Mouse (Mus musculus): ENCODE measurements at regions not wholly inside any gene's neighbourhood (a gene's known extent, or its start where the extent isn't known, plus 50 kb on each side); places are given as distances from the start of the nearest gene placed in this dataset.

DNA sequence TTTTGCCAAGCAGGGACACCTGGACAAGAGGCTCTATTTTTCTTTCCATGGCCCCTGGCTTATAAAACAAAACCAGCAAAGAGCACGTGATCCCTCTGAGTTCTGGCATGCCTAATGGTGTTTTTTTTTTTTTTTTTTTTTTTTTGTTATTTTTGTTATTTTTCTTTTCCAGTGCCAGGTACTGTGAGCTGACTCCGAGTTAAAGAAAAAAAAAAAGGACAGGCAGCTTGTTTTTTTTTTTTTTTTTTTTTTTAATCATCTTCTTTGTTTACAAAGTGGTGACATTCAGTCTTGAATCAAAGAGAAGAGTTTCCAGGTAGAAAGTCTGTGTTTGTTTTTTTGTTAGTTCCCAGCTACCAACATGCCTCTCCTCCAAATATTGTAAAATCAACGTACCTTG, 263.8 kb downstream of the Bcl11a start:
- DNase-seq (ENCODE audit: low spot score), result no peak

DNA sequence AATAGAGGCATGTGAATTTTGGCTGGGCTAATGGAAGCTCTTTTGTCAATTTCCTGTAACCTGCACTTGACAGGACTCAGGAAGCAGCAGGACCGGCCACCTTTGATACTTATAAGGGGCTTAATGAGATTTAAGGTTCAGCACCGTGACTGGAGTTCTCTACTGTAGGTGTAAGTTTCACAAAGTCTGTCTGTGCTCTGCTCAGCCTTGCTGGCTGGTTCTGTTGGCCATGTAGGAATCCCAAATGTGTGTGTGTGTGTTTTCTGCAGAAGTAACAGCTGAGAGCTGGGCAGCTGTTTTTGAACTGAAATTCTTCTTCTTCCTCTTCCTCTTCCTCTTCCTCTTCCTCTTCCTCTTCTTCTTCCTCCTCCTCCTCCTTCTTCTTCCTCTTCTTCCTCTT, 264.3 kb downstream of the Bcl11a start:
- no peak for DNase-seq (ENCODE audit: low spot score)

DNA sequence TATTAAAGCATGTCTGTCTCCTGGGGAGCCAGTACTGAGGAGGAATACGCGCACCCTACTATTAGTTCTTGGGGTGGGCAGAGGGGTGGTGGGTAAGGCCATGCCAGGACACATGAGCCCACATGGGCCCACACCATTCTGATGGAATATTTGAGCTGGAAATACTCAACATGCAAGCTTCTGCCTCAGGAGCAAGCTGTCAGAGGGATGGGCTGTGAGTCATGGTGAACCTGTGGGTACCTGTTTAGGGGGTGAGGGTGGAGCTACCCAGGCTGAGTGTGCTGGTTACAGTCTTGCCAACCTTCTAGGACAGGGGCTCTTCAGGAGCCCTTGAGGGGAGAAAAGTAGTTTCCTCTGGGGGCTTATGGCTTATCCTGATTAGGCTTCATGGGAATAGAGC, 264.9 kb downstream of the Bcl11a start:
- DNase-seq (ENCODE audit: low spot score), result no peak

DNA sequence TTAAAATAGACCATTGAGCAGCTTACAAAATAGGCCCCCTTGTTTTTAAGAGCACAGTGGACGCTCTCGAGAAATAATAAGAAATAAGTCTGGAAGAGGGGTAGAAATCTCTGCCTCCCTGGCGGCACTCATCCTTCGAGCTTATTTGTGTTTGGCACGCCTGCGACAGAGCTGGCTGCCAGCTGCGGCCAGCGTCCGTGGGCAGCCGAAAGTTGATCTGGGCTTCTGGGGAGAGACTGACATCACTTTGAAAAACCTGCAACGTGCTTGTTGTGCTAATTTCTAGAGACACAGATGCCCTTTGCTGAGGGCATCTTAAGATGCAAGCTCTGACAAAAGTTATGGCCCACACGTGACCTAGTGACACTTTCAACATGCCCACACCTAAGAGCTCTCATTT, 269.4 kb downstream of the Bcl11a start:
- no peak for DNase-seq (ENCODE audit: low spot score)

DNA sequence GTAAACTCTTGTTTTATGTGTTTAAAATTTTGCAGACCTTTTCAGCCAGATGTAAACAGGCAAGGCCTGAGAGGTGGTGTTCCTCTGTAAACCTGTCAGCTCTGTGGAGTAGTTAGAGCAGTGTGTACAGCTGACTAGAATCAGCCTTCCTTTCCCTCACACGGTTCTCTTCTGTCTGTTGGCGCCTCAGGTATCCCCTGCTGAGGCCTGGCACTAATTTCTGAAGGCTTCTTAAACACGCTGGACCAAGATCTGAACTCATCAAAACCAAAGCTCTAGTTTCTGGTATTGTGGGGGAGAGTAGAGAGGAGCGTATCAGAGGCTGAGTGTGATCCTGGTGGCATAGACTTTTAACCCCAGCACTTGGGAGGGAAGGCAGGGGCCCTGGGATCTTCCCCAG, 270.9 kb downstream of the Bcl11a start:
- no peak for DNase-seq (ENCODE audit: low spot score)

DNA sequence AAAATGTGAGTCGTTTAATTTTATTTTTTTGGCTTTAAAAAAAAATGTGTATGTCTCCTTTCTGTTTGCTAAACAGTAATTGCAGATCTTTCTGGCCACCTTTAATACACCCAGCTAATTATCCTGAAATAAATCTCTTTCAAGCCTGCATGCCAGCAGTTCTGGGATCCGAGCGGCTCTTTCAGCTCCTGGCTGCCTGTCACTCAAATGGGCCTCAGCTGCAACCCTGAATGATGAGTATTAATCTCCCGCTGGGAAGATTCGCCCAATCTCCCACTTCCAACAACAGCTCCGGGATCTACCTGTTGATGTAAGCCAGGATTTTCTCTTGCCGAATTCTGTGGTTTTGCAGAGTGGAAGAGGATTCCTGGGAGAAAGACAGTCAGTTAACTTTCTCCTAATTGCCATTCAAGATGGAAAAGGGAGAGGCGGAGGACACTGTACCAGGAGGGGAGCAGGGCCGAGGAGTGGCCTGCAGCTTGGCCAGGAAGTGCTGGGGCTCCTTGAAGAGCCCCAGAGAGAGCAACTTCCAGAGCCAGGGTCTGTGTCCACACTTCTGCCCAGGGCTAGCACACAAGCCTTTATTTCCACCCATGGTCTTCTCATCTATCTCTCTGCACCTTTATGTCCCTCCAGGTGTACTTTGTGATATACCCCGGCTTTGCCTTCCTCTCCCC, 272.2 kb downstream of the Bcl11a start:
- DNase-seq (ENCODE audit: low spot score), result no peak

DNA sequence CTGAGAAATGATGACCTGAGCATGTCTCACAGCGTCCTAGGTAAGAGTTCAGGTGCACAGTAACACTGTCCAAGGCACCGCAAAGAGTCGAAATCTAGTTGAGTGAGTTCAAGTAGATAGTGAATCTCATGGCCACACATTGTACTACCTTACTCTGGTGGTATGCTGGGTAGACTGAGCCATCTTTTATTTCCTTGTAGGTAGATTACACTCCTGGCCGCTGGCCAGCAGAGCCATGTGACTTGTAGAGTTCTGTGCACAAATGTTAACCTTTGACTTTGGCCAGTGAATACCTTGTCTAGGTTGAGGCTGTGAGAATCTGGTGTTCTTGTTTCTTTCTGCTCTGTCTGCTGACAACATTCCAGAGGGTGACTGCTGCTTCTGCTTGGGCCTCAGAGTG, 273.0 kb downstream of the Bcl11a start:
- no peak for DNase-seq (ENCODE audit: low spot score)

DNA sequence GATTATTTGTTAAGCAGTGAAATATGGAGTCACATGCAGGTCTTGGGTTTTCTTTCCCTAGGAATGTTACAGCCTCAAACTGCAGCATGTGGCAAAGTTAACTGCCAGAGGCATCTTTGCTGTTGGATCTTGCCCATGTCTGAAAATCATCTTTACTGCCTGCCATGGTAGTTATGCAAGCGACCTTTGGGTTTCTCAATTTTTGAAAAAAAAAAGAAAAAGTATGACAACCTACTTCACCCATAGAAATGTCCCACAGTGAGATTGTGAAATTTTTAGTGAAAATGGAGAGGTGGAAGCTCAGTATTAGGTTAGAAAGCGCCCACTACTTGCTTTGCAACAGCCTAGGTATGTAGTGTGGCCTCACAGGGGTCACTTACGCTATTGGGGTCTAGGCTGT, 274.2 kb downstream of the Bcl11a start:
- DNase-seq (ENCODE audit: low spot score), result no peak

DNA sequence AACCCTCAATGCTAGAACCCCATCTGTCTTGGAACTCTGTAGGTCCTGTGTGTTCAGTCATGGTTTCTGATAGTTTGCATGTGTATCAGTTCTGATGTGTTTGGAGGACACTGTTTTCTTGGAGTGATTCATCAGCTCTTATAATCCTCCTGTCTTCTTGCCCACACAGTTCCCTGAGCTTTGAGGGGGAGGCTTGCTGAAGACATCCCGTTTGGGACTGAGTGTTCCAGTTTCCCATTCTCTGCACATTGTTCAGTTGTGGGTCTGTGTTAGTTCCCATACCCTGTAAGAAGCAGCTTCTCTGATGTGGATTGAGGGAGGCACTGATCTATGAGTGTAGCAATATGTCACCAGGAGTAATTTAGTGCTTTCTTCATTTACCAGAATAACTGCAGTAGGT, 275.2 kb downstream of the Bcl11a start:
- DNase-seq (ENCODE audit: low spot score), result no peak

DNA sequence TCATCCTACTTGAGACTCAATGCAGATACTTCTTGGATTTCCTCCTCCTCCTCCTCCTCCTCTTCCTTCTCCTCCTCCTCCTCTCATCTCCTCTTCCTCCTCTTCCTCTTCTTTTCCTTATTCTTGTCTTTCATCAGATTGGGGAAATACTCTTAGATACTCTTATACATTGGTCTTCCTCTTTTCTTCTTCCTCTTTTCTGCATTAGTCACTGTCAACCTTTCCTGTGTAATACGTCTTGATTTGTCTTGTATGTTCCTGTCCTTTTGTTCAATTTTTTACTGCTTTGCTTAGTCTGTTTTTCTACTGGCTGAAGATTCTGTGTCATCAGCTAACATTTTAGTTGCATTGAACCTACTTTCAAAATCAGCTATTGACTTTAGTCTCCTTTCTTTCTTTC, 279.5 kb downstream of the Bcl11a start:
- DNase-seq (ENCODE audit: low spot score), result no peak

DNA sequence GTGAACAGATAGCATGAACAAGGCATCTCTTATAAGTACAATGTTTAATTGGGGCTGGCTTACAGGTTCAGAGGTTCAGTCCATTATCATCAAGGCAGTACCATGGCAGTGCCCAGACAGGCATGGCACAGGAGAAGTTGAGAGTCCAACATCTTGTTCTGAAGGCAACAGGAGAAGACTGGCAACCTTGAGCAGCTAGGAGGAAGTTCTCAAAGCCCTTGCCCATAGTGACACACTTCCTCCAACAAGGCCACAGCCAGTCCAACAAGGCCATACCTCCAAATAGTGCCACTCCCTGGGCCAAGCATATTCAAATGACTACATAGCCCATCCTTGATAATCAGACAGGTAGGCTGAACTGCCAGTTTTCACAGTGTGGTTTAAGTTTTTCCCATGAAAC, 281.2 kb downstream of the Bcl11a start:
- DNase-seq (ENCODE audit: low spot score), result no peak

DNA sequence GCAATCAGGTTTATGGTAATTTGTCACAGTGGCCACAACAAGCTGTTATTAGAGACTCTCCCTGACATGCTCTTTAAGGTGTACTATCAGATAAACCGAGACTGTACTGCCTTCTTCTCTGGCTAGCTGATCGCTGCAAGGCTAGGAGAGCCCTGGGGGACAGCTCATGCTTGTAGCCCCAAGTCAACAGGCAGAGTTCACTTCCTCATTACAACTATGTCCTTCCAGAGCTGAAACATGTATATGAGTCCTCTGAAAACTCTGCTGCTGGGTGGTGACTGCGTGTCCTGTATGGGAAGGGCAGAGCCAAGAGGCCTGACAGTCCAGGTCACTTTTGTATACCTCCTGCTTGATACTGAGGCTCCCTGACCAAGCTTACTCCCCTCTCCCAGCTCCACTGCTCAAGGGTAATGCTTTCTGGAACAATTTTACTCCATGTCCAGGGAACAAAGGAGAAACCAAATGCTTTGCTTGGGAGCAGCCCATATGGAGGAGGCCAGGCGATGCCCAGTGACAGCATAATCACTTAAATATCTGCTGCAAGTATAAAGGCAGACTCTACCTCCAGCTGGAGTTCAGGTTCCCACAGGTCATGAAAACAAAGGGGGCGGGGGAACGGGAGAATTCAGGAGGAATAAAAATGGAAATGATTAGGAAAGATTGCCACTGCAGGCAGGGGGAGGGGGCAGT, 284.3 kb downstream of the Bcl11a start:
- DNase-seq (ENCODE audit: low spot score), result peak; percentile 34

DNA sequence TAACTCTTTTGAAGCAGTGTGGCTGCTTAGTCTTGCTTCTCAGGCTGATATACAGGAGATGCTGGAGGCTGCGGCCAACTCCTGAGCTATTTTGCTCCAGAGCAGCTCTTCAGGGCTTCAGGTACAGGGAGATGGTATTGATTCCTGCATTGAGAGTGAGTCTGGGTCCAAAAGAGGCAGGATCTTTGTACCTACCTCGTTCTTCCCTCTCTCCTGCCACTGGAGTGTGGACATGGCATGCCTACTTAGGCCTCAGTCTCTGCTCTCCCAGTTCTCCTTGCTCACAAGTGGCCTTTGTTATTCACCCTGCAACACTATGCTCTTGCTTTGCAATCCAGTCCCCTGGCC, 284.8 kb downstream of the Bcl11a start:
- no peak for DNase-seq (ENCODE audit: low spot score)

DNA sequence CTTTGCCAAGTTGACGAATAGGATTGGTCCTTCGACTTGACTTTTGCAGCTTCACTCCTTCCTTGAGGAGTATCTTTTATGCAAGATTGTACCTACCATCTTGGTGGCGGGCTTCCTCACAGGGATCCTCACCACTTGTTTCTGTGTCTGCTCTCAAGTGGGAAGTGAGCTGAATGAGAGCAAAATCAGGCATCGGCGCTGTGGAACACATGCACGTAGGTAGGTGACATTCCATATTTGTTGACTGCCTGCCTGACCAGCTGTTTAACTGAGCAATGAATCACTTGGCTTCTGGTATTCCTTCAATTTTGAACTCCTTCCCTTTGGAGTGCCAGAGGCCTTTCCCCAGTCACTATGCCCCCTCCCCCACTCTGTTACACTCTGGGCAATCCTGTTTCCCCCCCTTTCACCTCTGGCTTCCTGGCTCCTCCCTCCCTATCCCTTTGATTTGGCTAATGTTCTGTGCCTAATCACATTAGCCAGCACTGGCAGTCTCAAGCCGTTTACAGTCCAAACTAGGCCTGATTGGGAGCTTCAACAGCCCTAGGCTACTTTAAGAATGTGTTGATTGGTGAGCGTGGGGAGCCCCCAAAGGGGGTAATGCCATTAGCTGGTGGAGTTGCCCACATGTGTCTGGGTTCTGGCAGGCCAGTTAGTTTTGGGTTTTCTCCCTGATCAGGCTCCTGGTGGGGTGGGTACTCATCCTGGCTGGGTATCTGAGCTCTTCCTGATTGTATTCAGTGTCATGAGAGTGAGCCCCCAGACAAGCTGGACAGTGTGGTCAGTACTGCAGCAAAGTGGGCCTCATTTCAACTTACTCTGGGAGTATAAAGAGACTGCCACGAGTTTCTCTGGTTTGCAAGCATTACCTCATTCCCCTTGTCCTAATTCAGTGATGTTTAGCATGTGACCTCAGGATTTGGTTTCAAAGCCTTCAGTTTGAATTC, 285.8 kb downstream of the Bcl11a start:
- DNase-seq (ENCODE audit: low spot score), result peak; percentile 66

DNA sequence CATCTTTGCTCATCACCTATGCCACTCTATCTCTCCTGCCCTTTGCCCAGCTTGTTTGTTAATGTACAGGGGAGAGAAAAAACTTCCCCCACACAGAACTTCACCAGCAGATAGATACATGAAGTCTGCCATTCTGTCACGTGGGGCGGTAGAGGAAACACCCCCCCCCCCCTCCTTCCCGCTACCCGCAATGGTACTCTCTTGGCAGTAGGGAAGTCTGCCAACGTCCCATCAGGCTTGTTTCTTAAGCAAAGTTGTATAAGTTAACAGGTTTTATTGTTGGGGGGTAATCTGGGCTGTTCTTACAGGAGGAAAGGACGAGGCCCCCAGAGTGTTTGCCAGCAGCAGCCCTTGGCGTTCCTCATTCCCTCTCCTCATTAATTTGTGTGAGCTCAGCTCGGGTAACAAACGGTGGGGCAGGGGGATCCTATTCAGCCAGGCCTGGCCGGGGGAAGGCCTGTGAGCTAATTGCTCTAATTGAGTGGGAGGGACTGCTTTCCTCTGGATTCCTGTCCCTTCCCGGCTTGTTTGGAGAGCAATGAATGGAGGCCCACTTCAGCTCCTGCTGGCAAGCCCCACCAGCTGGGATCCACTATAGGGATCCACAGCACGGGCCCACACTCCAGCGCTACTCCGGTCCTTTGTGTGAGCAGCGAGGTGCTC, 292.5 kb downstream of the Bcl11a start:
- DNase-seq (ENCODE audit: low spot score), result peak; percentile 72

DNA sequence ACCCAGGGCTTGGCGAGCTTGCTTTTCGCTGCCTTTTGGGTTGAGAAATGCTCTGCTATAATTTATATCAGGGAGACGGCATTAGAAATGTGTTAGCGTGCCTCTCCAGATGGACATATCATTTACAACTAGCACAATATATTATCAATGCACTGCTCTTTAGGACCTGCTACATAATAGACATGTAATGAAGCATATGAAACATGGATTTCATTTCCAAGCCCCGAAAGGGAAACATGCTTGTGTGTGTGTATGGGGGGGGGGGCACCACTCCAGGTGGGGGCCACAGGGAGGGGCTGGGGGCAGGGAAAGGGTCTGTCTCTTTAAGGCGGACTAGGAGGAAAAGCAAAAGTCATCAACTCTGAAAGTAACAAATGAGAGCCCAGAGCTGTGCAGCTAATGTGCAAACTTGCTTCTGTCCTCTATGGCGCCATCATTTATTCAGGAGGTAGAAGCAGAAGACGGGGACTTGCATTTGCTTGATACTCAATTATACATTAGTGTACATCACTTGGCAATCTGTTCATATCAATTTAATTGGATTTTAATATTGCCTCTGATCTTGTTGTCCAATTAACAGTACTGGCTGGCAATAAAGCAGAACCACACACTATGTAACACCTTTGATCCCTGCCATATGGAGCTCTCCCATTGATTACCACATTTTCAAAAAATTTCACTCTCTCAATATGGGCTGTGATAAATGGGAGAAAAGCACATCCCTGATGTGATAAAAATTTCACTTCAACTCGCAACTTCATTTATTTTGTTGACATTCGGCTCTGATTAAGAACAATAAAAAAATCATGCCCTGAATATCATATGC, 293.2 kb downstream of the Bcl11a start:
- DNase-seq (ENCODE audit: low spot score), result no peak

DNA sequence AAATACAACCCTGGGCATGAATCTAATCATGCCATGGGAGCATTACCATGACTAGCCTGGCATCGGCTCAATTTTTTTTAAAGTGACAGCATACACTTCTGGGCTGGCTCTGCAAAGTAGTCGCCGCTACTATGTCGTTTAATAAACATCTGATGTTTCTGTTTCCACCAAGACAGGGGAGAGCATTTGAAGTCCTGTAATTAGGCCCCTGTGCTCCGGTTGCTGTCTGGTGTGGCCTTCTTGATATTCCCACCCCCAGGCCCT, 293.8 kb downstream of the Bcl11a start:
- DNase-seq (ENCODE audit: low spot score), result no peak

DNA sequence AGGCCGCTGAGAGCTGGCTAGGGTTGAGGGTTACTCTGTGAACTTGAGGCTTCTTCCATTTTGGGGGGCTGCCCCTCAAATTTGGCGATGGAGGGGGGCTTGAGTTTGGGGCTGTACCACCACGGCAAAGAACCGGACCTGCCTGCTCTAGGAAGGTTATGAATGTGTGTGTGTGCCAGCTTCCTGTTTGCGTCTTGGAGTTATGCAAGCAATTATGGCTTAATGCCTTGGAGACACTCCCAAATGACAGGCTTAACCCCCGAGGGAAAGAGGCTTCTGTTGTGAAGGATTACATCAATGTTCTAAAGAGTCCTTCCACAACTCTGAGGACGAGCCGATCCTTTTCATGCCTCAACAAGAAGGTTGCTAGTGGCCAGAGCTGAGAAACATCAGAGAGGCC, 294.1 kb downstream of the Bcl11a start:
- DNase-seq (ENCODE audit: low spot score), result no peak

DNA sequence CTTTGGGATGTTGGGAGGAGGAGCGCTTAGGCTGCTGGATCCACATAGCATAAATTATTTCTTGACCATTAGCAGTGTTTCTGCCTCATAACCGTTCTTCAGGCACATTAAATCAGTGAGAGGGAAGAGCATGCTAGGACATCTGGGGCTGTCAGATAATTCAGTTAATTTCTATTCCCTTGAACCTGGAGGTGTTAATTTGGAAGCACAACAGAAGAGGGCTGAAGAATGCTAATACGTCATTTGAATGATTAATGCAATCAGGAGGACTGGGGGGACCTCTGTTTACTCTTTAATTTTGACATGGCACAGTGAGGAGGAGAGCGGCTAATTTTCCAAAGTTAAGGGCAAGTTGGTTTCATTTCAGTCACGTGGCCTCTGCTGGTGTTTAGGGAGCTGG, 294.8 kb downstream of the Bcl11a start:
- DNase-seq (ENCODE audit: low spot score), result no peak

DNA sequence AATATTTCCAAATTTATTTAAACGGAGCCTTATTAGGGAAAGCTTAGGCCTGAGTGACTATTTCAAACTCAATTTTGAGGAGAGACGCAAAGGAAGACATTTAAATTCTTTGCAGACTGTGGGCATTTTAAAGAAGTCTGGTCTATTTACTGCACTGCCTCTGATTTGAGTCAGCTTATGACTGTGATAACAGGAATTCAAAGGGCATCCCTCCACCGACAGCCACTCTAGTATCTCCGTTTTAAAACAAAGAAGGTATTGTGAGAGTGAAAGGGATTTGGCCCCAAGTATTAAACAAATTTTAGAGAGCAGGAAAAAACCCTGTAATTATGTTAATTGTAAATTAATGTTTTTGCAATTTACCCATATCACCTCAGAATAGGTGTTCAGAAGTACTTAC, 295.4 kb downstream of the Bcl11a start:
- DNase-seq (ENCODE audit: low spot score), result no peak

DNA sequence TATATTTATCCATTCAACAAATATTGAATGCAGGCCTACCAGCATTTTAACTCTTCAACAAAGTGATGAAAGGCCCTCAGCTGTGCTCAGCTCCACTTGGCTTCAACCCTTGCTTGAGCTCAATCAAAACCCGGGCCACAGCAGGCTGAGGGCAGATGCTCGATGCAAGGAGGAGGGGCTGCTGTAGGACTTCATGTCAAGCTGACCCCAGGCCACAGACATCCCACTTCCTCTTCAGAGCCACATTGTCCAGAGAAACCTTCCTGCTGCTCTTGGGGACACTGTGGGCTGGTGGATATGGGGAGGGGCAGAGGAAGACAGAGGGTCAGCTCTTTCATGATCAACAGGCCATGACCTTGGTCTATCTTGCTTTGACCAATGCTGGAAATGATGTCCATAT, 299.7 kb downstream of the Bcl11a start:
- DNase-seq (ENCODE audit: low spot score), result no peak

DNA sequence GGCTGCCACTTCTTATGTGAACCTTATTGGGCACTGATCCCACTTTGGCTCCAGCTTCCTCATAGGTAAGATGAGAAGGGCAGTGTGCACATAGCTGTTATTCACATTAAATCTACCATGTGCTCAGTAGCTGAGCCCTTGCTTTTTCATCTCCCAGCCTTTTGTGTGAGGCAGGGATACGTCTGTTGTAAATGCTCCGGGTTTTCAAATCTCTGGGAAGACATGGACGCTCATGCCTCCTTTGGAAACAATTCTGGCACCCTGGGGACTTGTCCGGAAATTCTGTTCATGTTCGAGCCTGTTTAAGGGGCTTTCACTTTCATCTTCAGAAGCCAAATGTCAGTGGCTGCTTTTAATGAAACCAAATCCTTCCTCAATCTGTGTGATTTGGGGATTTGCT, 312.7 kb downstream of the Bcl11a start:
- DNase-seq (ENCODE audit: low spot score), result no peak
